Mouse (Mus musculus) liver, postnatal 0 days (tissue): Measurements from ENCODE around the gene Mypop. TPM values are rescaled to one million over a fixed set of nuclear protein-coding genes. Genes with fewer than 3 reads are reported as not detected.
A peak's percentile ranks its signal among the peaks of the same experiment; 100 is the strongest.

ENCODE experiments used
- ATAC-seq: fragments of 200-750 bp; cut with Nextera tagmentation; 2 replicates; pipeline ENCODE4 v1.8.0; 2017; ENCODE audit warnings: mild to moderate bottlenecking, moderate library complexity
- DNase-seq: peaks from one replicate; pipeline ENCODE4 v3.0.0-alpha.2; 2016
- H3K27ac ChIP-seq: fragments of 300-500 bp; sonication (generic); 2 replicates; pipeline ENCODE4 v1.5.1; 2014; ENCODE audit warnings: antibody characterized with exemption, moderate library complexity, mild to moderate bottlenecking, low read depth
- H3K27me3 ChIP-seq: fragments of 300-500 bp; sonication (generic); 2 replicates; pipeline ENCODE4 v1.6.1; 2014; ENCODE audit warnings: low read length, control low read depth, mixed read lengths; ENCODE audit not compliant: insufficient read depth
- H3K36me3 ChIP-seq: fragments of 300-500 bp; sonication (generic); replicated peaks from 2 replicates; pipeline ENCODE4 v1.6.1; 2014; ENCODE audit warnings: mild to moderate bottlenecking, control low read depth, low read length, moderate library complexity, mixed read lengths; ENCODE audit not compliant: insufficient read depth
- H3K4me1 ChIP-seq: fragments of 300-500 bp; sonication (generic); 2 replicates; pipeline ENCODE4 v1.6.1; 2014; ENCODE audit warnings: antibody characterized with exemption, mild to moderate bottlenecking, control low read depth; ENCODE audit not compliant: insufficient read depth
- H3K4me2 ChIP-seq: fragments of 300-500 bp; sonication (generic); 2 replicates; pipeline ENCODE4 v1.6.1; 2014; ENCODE audit warnings: low read depth, mild to moderate bottlenecking, low read length, moderate library complexity, mixed read lengths
- H3K4me3 ChIP-seq: fragments of 300-500 bp; sonication (generic); 2 replicates; pipeline ENCODE4 v1.5.1; 2014; ENCODE audit warnings: low read depth, low read length
- H3K9ac ChIP-seq: fragments of 300-500 bp; sonication (generic); replicated peaks from 2 replicates; pipeline ENCODE4 v1.6.1; 2014; ENCODE audit warnings: mild to moderate bottlenecking, moderate library complexity
- H3K9me3 ChIP-seq: fragments of 300-500 bp; sonication (generic); 2 replicates; pipeline ENCODE4 v1.6.1; 2016; ENCODE audit warnings: mild to moderate bottlenecking, control low read depth, low read length, mixed read lengths
- CTCF ChIP-seq: sonication (generic); IDR thresholded peaks from 2 replicates; pipeline ENCODE4 v1.5.1; 2016; ENCODE audit warnings: antibody characterized with exemption, low read depth
- EP300 ChIP-seq: IDR thresholded peaks from 2 replicates; pipeline ENCODE4 v1.6.1; 2016; ENCODE audit warnings: antibody characterized with exemption, low read depth, mild to moderate bottlenecking
- WGBS: fragments of 180-500 bp; shearing (Covaris S2); extraction: QIAGEN DNeasy Blood & Tissue Kit; methylation state at CpG from one replicate; pipeline ENCODE4 v1.1.7; 2014; ENCODE audit not compliant: insufficient replicate concordance; 5-methylcytosine and 5-hydroxymethylcytosine counted together
- polyA plus RNA-seq: library from polyadenylated mRNA; unstranded; fragments of >200 nt; fragmentation: Nextera tagmentation; extraction: Ambion mirVana; gene quantifications from 2 replicates; pipeline ENCODE4 v1.2.1, GENCODE M21; 2015

Gene Mypop
- polyA plus RNA-seq, 1 experiment from 2014 or later = 0.55 TPM

GRCm38 (mm10) chr7:19010581-19010980, 19.5 kb downstream of the Mypop start:
- H3K4me3 ChIP-seq = no peak overlapping the region
- peaks cover 14% of the 10 kb centered on the region; the same call in 1 of the 2 replicates for H3K36me3 ChIP-seq
- WGBS = 54% methylated on average over 7 of the region's 7 CpGs
- peak; percentile 73 for ATAC-seq
- H3K4me1 ChIP-seq = peaks cover 32% of the 10 kb centered on the region
- no peak for TF ChIP-seq CTCF
- no peaks in the 10 kb centered on the region for H3K9me3 ChIP-seq
- peak; percentile 71 for DNase-seq
- no peaks in the 10 kb centered on the region for H3K27me3 ChIP-seq
- H3K9ac ChIP-seq = no peak overlapping the region
- no peak overlapping the region for H3K4me2 ChIP-seq
- H3K27ac ChIP-seq = peak overlapping the region; percentile 95

- peak overlapping the region; percentile 33 for H3K4me3 ChIP-seq
- no peaks in the 10 kb centered on the region for H3K27me3 ChIP-seq
- H3K4me1 ChIP-seq = peaks cover 26% of the 10 kb centered on the region
- peak overlapping the region; percentile 74 for H3K9ac ChIP-seq
- H3K9me3 ChIP-seq = no peaks in the 10 kb centered on the region
- peak; percentile 69 for DNase-seq
- H3K4me2 ChIP-seq = peak overlapping the region; percentile 69
- peaks cover 4% of the 10 kb centered on the region; the same call in 1 of the 2 replicates for H3K36me3 ChIP-seq
- TF ChIP-seq EP300 = no peak
- TF ChIP-seq CTCF = no peak
- 3% methylated on average over 23 of the region's 31 CpGs for WGBS
- ATAC-seq = peak; percentile 50
- peak overlapping the region; percentile 95 for H3K27ac ChIP-seq
Measured at GRCm38 (mm10) chr7:19012025-19012621, 21.1 kb downstream of the Mypop start.

GRCm38 (mm10) chr7:19012882-19013281, 21.8 kb downstream of the Mypop start:
- DNase-seq = peak; percentile 71
- Histone ChIP-seq H3K27me3 (no peaks in the 10 kb centered on the region), H3K36me3 (peaks cover 3% of the 10 kb centered on the region; the same call in 1 of the 2 replicates), H3K4me3 (no peak overlapping the region), H3K4me2 (peak overlapping the region; percentile 69), H3K27ac (peak overlapping the region; percentile 95), H3K9me3 (no peaks in the 10 kb centered on the region), H3K4me1 (peaks cover 26% of the 10 kb centered on the region), H3K9ac (no peak overlapping the region)
- ATAC-seq = peak; percentile 51
- WGBS = 21% methylated on average over 2 of the region's 2 CpGs
- TF ChIP-seq CTCF (no peak), EP300 (peak; percentile 63)

GRCm38 (mm10) chr7:19014452-19014851, 23.4 kb downstream of the Mypop start:
- Histone ChIP-seq H3K27me3 (no peaks in the 10 kb centered on the region), H3K4me2 (no peak overlapping the region), H3K36me3 (peaks cover 3% of the 10 kb centered on the region; the same call in 1 of the 2 replicates), H3K4me3 (no peak overlapping the region), H3K4me1 (peaks cover 23% of the 10 kb centered on the region), H3K27ac (peak overlapping the region; percentile 82), H3K9ac (no peak overlapping the region), H3K9me3 (no peaks in the 10 kb centered on the region)
- TF ChIP-seq EP300 (no peak), CTCF (0 out of 2 replicates have a peak, but pooled peaks have one; percentile 3)
- peak; percentile 21 for DNase-seq
- no peak for ATAC-seq
- whole genome bisulfite sequencing = 68% methylated on average over 15 of the region's 15 CpGs

- 72% methylated on average over 4 of the region's 4 CpGs for WGBS
- no peak overlapping the region for H3K4me3 ChIP-seq
- H3K27me3 ChIP-seq = no peaks in the 10 kb centered on the region
- H3K36me3 ChIP-seq = peaks cover 3% of the 10 kb centered on the region; the same call in 1 of the 2 replicates
- ATAC-seq (peak; percentile 59), DNase-seq (no peak)
- no peak overlapping the region for H3K4me2 ChIP-seq
- peak overlapping the region; percentile 82 for H3K27ac ChIP-seq
- H3K9ac ChIP-seq = no peak overlapping the region
- peaks cover 18% of the 10 kb centered on the region for H3K4me1 ChIP-seq
- H3K9me3 ChIP-seq = no peaks in the 10 kb centered on the region
- TF ChIP-seq CTCF (no peak), EP300 (peak; percentile 49; the same call in 1 of the 2 replicates)
Measured at GRCm38 (mm10) chr7:19016042-19016441, 25.0 kb downstream of the Mypop start.

GRCm38 (mm10) chr7:19017909-19018308, 26.9 kb downstream of the Mypop start:
- WGBS = 83% methylated on average over 7 of the region's 7 CpGs
- Histone ChIP-seq H3K36me3 (peaks cover 3% of the 10 kb centered on the region; the same call in 1 of the 2 replicates), H3K27ac (no peak overlapping the region), H3K4me1 (peaks cover 8% of the 10 kb centered on the region), H3K4me2 (no peak overlapping the region), H3K9me3 (no peaks in the 10 kb centered on the region), H3K27me3 (peaks cover 6% of the 10 kb centered on the region), H3K4me3 (no peak overlapping the region), H3K9ac (no peak overlapping the region)
- no peak for DNase-seq
- TF ChIP-seq EP300 (no peak), CTCF (no peak)
- ATAC-seq = no peak
